21 mouse cellular contexts compared by ENCODE assay signal in genomic region chr5:91862843-91863242, GRCm38 (mm10).
A peak's percentile ranks its signal among the peaks of the same experiment; 100 is the strongest.
DNase-seq lines count a peak whose midpoint lies in the region; ATAC-seq and TF ChIP-seq lines count a peak whose summit lies in the region.
"Had no signal": no experiment of that assay in that cellular context is flagged by ENCODE, and none has a peak within 500 bp of the region (broad histone marks: within the 10 kb centered on the region; RNA-seq: fewer than 3 reads in every experiment).

No protein-coding gene starts in this region.

- H3K4me3 ChIP-seq in hindbrain, postnatal 0 days (ENCODE audit: low read length) = no peak overlapping the region
- H3K4me3 ChIP-seq in hindbrain, embryonic 16.5 days (ENCODE audit: low read length) = no peak overlapping the region
- H3K4me3 ChIP-seq in midbrain, embryonic 11.5 days (ENCODE audit: low read depth, low read length) = no peak overlapping the region
- H3K4me3 ChIP-seq in midbrain, embryonic 10.5 days = no peak overlapping the region
- H3K4me3 ChIP-seq in ES-Bruce4 (ENCODE audit: low read depth, low read length) = no peak overlapping the region
- H3K4me3 ChIP-seq: embryonic facial prominence, embryonic 10.5 days; forebrain, embryonic 13.5 days; gastrocnemius, adult 2 months; heart, embryonic 15.5 days; hindbrain, embryonic 10.5 days had no signal

- no peaks in the 10 kb centered on the region for H3K27me3 ChIP-seq in hindbrain, postnatal 0 days (ENCODE audit: insufficient read depth, low read length)
- no peaks in the 10 kb centered on the region for H3K27me3 ChIP-seq in hindbrain, embryonic 16.5 days (replicated peaks; ENCODE audit: control insufficient read depth, insufficient read depth, low read length)
- no peaks in the 10 kb centered on the region for H3K27me3 ChIP-seq in midbrain, embryonic 11.5 days (ENCODE audit: control insufficient read depth, insufficient read depth, low read length)
- no peaks in the 10 kb centered on the region for H3K27me3 ChIP-seq in midbrain, embryonic 10.5 days (ENCODE audit: low read depth, poor library complexity, severe bottlenecking)
- H3K27me3 ChIP-seq in ES-Bruce4 (ENCODE audit: control insufficient read depth, insufficient read depth, low read length, poor library complexity, severe bottlenecking) = no peaks in the 10 kb centered on the region
- H3K27me3 ChIP-seq: forebrain, embryonic 13.5 days; heart, embryonic 15.5 days had no signal

- no peaks in the 10 kb centered on the region for H3K36me3 ChIP-seq in hindbrain, postnatal 0 days (ENCODE audit: insufficient read depth, low read length)
- no peaks in the 10 kb centered on the region for H3K36me3 ChIP-seq in hindbrain, embryonic 16.5 days (ENCODE audit: control insufficient read depth, insufficient read depth, low read length)
- no peaks in the 10 kb centered on the region for H3K36me3 ChIP-seq in midbrain, embryonic 11.5 days (ENCODE audit: control insufficient read depth, insufficient read depth, low read length)
- H3K36me3 ChIP-seq in midbrain, embryonic 10.5 days = no peaks in the 10 kb centered on the region
- H3K36me3 ChIP-seq in ES-Bruce4 (ENCODE audit: control insufficient read depth, insufficient read depth, low read length, poor library complexity, severe bottlenecking) = no peaks in the 10 kb centered on the region
- H3K36me3 ChIP-seq: embryonic facial prominence, embryonic 10.5 days; heart, embryonic 15.5 days; hindbrain, embryonic 10.5 days had no signal

- TF ChIP-seq CTCF in hindbrain, postnatal 0 days (IDR thresholded peaks at IDR 0.05; ENCODE audit: low read depth) = peak; percentile 13
- TF ChIP-seq CTCF in ES-Bruce4 (IDR thresholded peaks at IDR 0.05; ENCODE audit: low read depth, low read length) = peak; percentile 13

- no peak for ATAC-seq in hindbrain, postnatal 0 days
- no peak for ATAC-seq in hindbrain, embryonic 16.5 days
- ATAC-seq in midbrain, embryonic 11.5 days (ENCODE audit: low FRiP score) = no peak
- ATAC-seq: forebrain, embryonic 13.5 days; inflammation-experienced regulatory T-cells, adult 6 months; intestine, postnatal 0 days had no signal

- H3K4me1 ChIP-seq in hindbrain, postnatal 0 days (ENCODE audit: insufficient read depth, low read length) = no peaks in the 10 kb centered on the region
- H3K4me1 ChIP-seq in hindbrain, embryonic 16.5 days (ENCODE audit: control insufficient read depth, insufficient read depth, low read depth, low read length) = no peaks in the 10 kb centered on the region
- no peaks in the 10 kb centered on the region for H3K4me1 ChIP-seq in midbrain, embryonic 11.5 days (ENCODE audit: control insufficient read depth, insufficient read depth, low read length)
- H3K4me1 ChIP-seq in midbrain, embryonic 10.5 days = no peaks in the 10 kb centered on the region
- H3K4me1 ChIP-seq in ES-Bruce4 (ENCODE audit: control insufficient read depth, insufficient read depth, low read length) = no peaks in the 10 kb centered on the region
- H3K4me1 ChIP-seq: embryonic facial prominence, embryonic 10.5 days; forebrain, embryonic 13.5 days; heart, embryonic 15.5 days; hindbrain, embryonic 10.5 days had no signal

- no peak overlapping the region for H3K9ac ChIP-seq in hindbrain, postnatal 0 days (replicated peaks; ENCODE audit: low read length)
- no peak overlapping the region for H3K9ac ChIP-seq in hindbrain, embryonic 16.5 days (ENCODE audit: low read depth, low read length)
- H3K9ac ChIP-seq in midbrain, embryonic 11.5 days (ENCODE audit: low read length) = no peak overlapping the region
- H3K9ac ChIP-seq in ES-Bruce4 (ENCODE audit: low read depth, poor library complexity, severe bottlenecking) = no peak overlapping the region
- H3K9ac ChIP-seq: forebrain, embryonic 13.5 days; heart, embryonic 15.5 days; hindbrain, embryonic 14.5 days had no signal

- no peak for TF ChIP-seq POLR2A in ES-Bruce4 (IDR thresholded peaks at IDR 0.05; ENCODE audit: insufficient read depth, low read length)

- TF ChIP-seq EP300 in ES-Bruce4 (IDR thresholded peaks at IDR 0.05; ENCODE audit: insufficient read depth, low read depth, low read length) = no peak

- no peaks in the 10 kb centered on the region for H3K9me3 ChIP-seq in hindbrain, postnatal 0 days (ENCODE audit: low read length)
- no peaks in the 10 kb centered on the region for H3K9me3 ChIP-seq in hindbrain, embryonic 16.5 days (ENCODE audit: control insufficient read depth, low read length)
- no peaks in the 10 kb centered on the region for H3K9me3 ChIP-seq in midbrain, embryonic 11.5 days (ENCODE audit: control insufficient read depth, low read length)
- H3K9me3 ChIP-seq in midbrain, embryonic 10.5 days (replicated peaks) = no peaks in the 10 kb centered on the region
- H3K9me3 ChIP-seq in ES-Bruce4 (replicated peaks; ENCODE audit: control insufficient read depth, insufficient read depth, low read length, poor library complexity, severe bottlenecking) = no peaks in the 10 kb centered on the region
- H3K9me3 ChIP-seq: embryonic facial prominence, embryonic 10.5 days; heart, embryonic 15.5 days; hindbrain, embryonic 10.5 days had no signal

- H3K27ac ChIP-seq in hindbrain, postnatal 0 days = no peak overlapping the region
- no peak overlapping the region for H3K27ac ChIP-seq in hindbrain, embryonic 16.5 days (ENCODE audit: low read depth, low read length)
- no peak overlapping the region for H3K27ac ChIP-seq in midbrain, embryonic 11.5 days (ENCODE audit: low read depth, low read length)
- no peak overlapping the region for H3K27ac ChIP-seq in midbrain, embryonic 10.5 days (replicated peaks)
- H3K27ac ChIP-seq in ES-Bruce4 (ENCODE audit: insufficient read depth, low read length) = no peak overlapping the region
- H3K27ac ChIP-seq: embryonic facial prominence, embryonic 10.5 days; forebrain, embryonic 13.5 days; gastrocnemius, adult 2 months; heart, embryonic 15.5 days; hindbrain, embryonic 10.5 days; hindbrain, embryonic 14.5 days had no signal

- WGBS in hindbrain, postnatal 0 days = 98% methylated on average over 3 of the region's 3 CpGs
- 99% methylated on average over 3 of the region's 3 CpGs for WGBS in hindbrain, embryonic 16.5 days
- 93% methylated on average over 3 of the region's 3 CpGs for WGBS in midbrain, embryonic 11.5 days
- WGBS in midbrain, embryonic 10.5 days = 91% methylated on average over 3 of the region's 3 CpGs

- no peak overlapping the region for H3K4me2 ChIP-seq in hindbrain, postnatal 0 days (ENCODE audit: low read depth, low read length)
- no peak overlapping the region for H3K4me2 ChIP-seq in hindbrain, embryonic 16.5 days (ENCODE audit: low read length)
- no peak overlapping the region for H3K4me2 ChIP-seq in midbrain, embryonic 11.5 days
- H3K4me2 ChIP-seq: forebrain, embryonic 13.5 days; heart, embryonic 11.5 days; heart, embryonic 15.5 days; hindbrain, embryonic 14.5 days had no signal

- no peak for DNase-seq in hindbrain, postnatal 0 days (ENCODE audit: low spot score)
- DNase-seq in midbrain, embryonic 11.5 days (ENCODE audit: low spot score, missing footprints) = peak; percentile 75
- DNase-seq in midbrain, embryonic 10.5 days (ENCODE audit: low spot score) = no peak
- DNase-seq in ZHBTc4 (ENCODE audit: low read depth, low spot score) = peak; percentile 31
- no peak for DNase-seq in adrenal gland, postnatal 36 days
- DNase-seq: adrenal gland, postnatal 10 days; cerebellum, adult 18-20 months; cerebellum, adult 9-11 months; cerebellum, postnatal 36 days; gastrocnemius, adult 2 months; gastrocnemius, postnatal 25 days had no signal

Comparison
In these comparisons a context has a peak if more than half of its experiments do, and no peak if none do; other contexts are left out.
1. DNase-seq: peak in midbrain, embryonic 11.5 days (single experiment) and ZHBTc4 (single experiment); none in hindbrain, postnatal 0 days (single experiment), midbrain, embryonic 10.5 days (single experiment) and adrenal gland, postnatal 36 days (0 of 2).